Mouse (Mus musculus) left cerebral cortex, postnatal 25 days (tissue): ENCODE data around the gene Pcsk5. TPM values are rescaled to one million over a fixed set of nuclear protein-coding genes. Genes with fewer than 3 reads are reported as not detected.

ENCODE experiments used
- DNase-seq, 2 experiments: peaks; one replicate each; pipeline ENCODE4 v3.0.0; 2022; ENCODE audit warnings: low spot score in 2 of 2, mixed read lengths in 1 of 2
- intact Hi-C: fragments of 180-260 bp; cut with DNase I; formaldehyde crosslinking; loops from one replicate; pipeline ENCODE4 v1.15.1; 2025
- total RNA-seq, 2 experiments: library from RNA; stranded (reverse); gene quantifications; 2 replicates each; pipeline ENCODE4 v1.2.3; 2021

Gene Pcsk5
- total RNA-seq, 2 experiments from 2014 or later = 12.6 to 14.4 TPM

GRCm38 (mm10) chr19:17382807-17383397, 454.5 kb downstream of the Pcsk5 start:
- intact Hi-C loops = loop anchor here (10.0 kb wide), 2 partner anchors 488 to 578 kb away; no protein-coding TSS in a partner anchor
- peak; percentile 12 to 49 for DNase-seq
